Mouse (Mus musculus): ENCODE results near the gene Magi3.

DNA sequence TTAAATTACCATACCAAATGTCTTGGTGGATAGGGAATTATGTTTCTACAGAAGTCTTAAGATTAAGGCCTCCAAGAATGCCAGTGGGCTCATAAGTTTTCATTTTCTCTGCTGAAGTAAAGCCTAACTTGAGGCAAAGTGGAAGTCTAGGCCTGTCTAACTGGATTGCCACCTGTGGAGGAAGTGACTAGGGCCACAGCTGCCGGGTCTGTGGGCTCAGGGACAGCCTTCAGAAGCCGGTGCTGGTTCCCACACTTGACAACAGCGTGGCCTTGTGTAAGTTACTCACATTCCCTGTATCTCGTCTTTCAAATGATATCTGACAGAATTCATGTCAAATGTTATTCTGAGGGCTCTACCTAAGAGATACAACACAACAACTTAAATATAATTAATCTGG, 27.7 kb upstream of the Magi3 start:
- TF ChIP-seq CTCF (IDR thresholded peaks at IDR 0.05) (no peak), EP300 (IDR thresholded peaks at IDR 0.05) (no peak)

All from lung, postnatal 0 days (tissue).